Mouse (Mus musculus) mature B cell (primary cell): ENCODE results near the gene Leo1.
"Not testable (repeated sequence)": the region's sequence is repeated elsewhere in the genome, so short reads cannot be mapped to it uniquely, and the experiment has no call there.

Experiments
- in situ Hi-C: fragments of 300-500 bp; cut with MboI; formaldehyde crosslinking; loops from 2 replicates; pipeline ENCODE4 v1.14.3; 2019

Leo1 gene

DNA sequence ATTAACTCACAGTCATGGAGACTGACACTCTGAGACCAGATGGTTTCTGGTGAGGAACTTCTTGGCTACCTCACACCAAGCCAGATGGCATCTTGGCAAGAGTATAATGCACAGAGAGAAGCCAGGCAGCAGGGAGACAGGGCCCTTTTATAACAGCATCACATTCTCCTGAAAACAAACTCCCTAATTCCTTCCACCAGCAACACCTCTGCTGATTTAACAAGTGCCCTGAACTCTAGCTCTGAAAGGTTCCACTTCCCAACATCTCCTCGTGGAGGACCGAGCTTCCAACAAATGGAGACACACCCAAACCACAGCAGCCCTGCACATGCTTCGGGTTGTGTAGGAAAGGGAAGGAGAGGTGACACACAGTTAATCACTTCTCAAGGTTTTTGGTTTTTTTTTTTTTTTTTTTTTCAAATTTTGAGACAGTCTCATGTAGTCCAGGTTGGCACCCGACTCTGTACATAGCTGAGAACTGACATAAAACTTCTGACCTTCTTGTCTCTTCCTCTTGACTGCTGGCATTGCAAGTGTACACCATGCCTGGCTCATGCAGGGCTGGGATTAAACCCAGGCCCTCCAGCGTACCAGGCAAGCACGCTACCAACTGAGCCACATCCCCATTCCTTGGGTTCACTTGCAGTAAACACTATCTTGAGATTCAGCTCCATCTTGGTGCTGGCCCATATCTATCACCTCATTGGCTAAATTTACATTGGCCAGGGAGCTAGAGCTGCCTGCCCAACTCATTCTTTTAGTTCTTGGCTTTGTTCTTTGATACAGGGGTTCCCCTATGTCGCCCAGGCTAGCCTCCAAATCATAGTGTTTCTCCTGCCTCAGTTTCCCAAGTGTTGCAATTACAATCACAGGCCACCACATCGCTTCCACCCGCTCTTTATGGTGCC is 13.7 kb upstream of the Leo1 start:
- in situ Hi-C loops: no loop called here

DNA sequence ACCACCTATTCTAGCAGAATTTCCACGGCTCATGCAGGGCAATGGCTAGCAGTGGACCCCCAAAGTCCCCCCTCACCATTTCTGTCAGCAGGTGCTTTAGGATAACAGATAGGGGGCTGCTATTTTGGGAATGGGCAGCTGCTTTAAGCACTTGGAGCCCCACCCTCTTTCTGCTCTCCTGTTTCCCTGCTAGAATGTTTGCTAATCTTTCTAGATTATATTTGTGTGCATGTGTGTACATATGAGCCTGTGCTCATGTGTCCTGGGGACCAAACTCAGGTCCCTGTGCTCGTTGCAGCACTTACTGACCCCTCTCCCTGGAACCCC is 13.1 kb upstream of the Leo1 start:
- in situ Hi-C loops: no loop called here

DNA sequence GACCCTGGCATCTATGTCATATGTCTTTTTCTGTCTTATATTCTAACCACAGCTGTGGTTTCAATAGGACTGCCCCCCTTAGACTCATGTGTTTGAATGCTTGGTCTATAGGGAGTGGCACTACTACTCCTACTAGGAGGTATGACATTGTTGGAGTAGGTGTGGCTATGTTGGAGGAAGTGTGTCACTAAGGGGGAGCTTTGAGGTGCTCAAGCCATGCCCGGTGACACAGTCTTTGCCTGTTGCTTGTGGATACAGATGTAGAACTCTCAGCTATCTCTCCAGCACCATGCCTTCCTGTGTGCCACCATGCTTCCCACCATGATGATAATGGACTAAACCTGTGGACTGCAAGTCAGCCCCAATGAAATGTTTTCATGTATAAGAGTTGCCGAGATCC is 12.3 kb upstream of the Leo1 start:
- in situ Hi-C loops: no loop called here

DNA sequence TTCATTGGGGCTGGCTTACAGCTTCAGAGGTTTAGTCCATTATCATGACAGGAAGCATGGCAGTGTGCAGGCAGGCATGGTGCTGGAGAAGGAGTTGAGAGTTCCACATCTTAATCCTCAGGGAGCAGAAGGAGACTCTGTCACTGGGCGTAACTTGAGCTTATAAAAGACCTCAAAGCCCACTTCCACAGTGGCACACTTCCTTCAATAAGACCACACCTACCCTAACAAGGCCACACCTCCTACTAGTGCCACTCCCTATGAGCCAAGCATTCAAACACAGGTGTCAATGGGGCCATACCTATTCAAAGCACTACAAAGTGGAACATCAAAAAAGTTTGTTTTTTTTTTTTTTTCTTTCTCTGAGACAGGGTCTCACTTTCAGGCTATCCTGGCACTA is 11.7 kb upstream of the Leo1 start:
- in situ Hi-C loops: loop anchor here (5.0 kb wide), 1 partner anchor 72 kb away; no protein-coding TSS in a partner anchor

DNA sequence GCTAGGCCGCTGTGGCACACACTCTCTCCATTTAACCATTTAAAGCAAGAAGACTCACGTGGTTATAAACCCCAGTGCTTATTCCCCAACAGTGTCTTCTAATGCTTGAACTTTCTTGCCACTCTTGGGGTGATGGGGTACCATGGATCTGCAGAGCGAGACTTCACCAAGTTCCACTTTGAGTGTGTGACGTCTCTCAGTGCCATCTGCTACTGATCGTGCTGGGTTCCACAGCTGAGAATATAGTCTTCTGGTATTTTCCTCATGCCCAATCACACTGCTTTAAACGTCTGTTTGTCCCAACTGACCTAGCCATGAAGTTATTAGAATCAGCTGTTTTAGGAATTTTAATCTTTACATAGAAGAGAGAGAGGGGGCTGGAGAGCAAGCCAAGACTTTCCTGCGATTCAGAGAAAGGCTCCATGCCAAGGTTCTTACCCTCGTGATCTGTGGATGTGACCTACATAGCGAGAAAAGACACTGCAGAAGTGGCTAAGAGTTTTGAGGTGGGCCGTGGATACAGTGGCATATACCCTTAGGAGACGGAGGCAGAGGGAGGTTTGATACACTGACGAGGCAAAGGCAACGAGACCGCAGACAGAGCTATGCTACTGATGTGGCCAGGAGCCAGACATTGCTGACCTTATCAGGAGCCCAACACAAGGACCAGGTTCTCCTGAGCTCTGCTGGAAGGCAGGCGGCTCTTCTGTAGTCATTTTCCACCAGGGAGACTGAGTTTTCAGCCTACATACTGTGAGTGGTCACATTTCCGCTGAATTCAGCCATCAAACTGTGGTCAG is 10.3 kb upstream of the Leo1 start:
- in situ Hi-C loops: loop anchor here (5.0 kb wide), 1 partner anchor 74 kb away; no protein-coding TSS in a partner anchor

DNA sequence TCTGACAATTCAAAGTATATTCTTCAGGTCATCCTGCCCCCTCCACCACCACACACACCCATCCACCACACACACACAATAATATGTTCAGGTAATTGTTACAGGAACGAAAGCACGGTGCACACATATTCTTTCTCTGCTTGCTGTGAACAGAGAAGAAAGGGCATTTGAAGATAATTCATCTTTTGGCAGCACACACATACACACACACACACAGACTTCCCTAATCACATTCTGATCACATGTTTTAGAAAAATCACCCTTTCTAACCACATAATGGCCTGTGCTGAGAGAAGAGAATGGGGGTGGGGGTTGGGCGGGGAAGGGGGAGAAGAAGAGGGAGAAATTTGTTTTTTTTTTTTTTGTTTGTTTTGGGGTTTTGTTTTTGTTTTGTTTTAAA is 8.6 kb upstream of the Leo1 start:
- in situ Hi-C loops: loop anchor here (5.0 kb wide), 1 partner anchor 75 kb away; no protein-coding TSS in a partner anchor

DNA sequence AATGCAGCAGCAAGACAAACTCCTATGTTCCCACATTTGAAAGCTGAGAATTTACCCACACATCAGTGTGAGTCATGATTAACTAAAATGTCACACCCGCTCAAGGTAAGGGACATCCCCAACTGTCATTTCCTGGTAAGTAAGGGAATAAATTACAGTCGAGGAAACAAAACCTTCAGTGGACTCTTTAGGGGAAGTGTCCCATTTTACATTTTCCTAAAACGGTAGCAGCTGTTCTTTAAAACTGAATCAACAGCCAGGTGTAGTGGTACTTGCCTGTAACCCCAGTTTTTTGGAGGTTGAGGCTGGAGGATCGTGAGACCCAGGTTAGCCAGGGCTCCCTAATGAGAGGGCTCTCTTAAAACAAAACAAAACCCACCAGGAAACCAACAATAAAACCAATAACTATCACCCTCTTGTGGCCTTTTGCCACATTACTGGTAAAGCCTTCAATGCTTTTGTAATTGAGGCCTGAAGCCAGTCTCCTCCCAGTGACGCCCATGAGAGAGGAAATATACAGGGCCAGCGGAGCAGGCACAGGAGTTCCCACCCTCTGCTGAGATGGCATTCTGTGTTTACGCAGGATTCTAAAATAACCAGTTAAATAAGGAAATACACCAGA is 7.0 kb upstream of the Leo1 start:
- in situ Hi-C loops: loop anchor here (5.0 kb wide), 1 partner anchor 77 kb away; no protein-coding TSS in a partner anchor

DNA sequence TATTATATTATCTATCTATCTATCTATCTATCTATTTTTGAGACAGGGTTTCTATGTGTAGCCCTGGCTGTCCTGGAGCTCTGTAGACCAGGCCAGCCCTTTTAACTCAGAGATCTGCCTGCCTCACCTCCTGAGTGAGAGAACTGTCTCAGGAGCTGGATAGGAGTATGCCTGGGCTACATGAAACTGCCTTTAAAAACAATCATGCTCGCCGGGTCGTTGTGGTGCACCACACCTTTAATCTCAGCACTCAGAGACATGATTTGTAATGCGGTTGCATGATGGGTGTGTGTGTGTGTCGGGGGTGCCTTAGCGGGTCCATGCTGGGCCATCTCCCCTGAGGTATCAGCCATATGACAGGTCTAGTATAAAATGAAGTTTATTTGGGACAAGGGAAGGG is 6.5 kb upstream of the Leo1 start:
- in situ Hi-C loops: loop anchor here (5.0 kb wide), 1 partner anchor 78 kb away; no protein-coding TSS in a partner anchor

DNA sequence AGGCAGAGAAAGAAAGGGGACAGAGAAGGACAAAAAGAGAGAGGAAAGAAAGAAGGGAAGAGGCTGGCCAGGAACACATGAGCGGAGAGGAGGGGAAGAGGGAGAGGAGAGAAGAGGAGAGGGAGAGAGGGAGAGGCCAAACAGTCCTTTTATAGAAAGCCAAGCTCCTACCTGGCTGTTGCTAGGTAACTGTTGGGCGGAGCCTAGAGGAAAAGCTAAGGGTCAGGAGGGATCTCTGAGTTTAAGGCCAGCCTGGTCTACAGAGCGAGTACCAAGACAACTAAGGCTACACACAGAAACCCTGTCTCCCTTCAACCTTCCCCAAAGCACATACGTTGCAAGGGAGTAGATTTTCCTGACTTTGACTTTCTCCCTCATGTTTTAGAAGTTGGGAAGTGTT is 6.0 kb upstream of the Leo1 start:
- in situ Hi-C loops: no loop called here

DNA sequence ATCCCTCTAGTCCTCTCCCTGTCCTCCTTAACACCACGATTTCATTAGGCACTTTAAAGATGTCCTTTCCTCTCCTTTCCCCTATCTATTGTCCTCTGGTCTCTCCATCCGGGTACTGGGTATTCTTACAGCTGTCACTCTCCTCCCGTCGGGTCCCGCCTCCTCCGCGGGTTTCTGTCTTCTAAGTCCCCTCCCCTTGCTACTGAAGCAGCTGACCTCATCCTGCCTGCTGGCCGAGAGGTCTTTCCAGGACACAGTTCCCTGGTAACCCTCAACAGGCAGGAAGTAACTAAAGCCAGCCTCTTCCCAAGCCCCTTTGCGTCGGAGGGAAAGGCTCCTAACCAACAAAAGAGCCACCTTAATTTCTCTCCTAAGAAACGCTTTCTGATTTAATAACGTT is 5.4 kb upstream of the Leo1 start:
- in situ Hi-C loops: no loop called here

DNA sequence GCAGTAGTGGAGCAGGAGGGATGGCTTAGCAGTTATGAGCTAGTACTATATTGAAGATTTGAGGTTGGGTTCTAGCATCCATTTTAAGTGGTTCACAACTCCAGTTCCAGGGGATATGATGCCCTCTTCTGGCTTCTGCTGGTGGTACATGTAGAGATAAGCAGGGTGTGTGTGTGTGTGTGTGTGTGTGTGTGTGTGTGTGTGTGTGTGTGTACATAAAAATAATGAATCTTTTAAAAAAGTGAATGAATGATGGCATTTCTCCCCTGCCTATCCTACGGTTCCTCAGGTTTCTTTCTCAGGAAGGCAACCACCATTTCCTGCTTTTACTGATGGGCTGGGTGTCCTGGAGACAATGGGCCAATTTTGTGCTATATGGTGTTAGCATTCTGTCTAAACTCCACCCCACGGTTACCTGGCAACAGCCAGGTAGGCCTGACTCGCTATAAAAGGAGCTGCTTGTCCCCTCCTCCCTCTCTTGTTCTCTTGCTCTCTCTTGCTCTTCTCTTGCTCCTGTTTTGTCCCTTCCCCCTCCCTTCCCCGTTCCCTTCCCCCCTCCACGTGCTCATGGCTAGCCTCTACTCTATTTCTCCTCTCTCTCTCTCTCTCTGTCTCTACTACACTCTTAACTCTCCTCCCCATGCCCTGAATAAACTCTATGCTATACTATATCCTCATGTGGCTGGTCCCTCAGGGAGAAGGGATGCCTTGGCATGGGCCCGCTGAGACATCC is 3.5 kb upstream of the Leo1 start:
- in situ Hi-C loops: no loop called here

DNA sequence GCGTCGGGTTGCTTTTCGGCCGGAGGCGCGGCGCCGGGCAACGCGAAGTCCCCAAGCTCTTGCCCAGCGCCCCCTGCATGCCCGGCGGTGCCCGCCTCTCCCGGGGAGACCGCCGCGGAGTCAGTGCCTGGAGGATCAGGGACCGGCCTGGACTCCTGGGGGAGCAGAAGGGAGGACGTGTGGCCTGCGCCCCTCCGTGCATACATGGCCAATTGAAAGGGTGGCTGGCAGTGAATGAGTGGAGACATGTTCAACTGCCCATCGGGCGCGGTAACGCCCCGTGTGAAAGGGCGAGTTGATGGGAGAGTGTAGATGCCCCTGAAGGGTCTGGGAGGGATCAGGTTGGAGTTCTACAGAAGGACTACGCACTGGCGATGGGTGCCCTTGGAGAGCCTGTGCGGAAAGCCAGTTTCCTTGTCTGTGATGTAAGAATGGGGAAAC is 387 bp downstream of the Leo1 start:
- in situ Hi-C loops: no loop called here

DNA sequence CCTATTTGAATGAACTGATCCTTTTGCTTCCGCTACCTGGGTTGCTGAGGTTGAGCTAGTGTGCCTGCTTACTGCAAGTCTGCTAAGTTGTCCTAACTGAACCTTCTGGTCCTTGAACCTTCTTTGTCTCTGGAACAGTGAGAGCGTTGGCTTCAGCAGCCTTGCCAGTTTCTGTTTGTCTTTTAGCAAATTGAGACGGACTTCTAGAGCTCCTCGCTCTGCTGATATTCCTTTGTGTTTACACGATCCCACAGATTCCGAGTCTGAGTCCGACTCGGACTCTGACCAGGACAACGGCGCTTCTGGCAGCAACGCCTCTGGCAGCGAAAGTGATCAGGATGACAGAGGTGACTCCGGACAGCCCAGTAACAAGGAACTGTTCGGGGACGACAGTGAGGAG is 3.7 kb downstream of the Leo1 start:
- in situ Hi-C loops: no loop called here

DNA sequence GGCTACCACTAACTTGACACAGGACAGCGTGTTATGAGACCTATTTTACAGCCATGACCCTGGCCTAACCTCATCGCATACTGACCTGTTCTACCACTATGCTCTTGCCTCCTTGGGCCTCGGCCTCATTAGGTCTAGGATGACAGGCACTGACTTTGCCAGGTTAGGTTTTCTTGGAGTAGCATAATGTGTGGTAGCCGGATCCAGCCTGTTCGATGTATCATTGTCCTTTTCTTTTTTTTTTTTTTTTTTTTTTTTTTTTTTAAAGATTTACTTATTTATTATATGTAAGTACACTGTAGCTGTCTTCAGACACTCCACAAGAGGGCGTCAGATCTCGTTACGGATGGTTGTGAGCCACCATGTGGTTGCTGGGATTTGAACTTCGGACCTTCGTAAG is 5.2 kb downstream of the Leo1 start:
- in situ Hi-C loops: not testable (repeated sequence)

DNA sequence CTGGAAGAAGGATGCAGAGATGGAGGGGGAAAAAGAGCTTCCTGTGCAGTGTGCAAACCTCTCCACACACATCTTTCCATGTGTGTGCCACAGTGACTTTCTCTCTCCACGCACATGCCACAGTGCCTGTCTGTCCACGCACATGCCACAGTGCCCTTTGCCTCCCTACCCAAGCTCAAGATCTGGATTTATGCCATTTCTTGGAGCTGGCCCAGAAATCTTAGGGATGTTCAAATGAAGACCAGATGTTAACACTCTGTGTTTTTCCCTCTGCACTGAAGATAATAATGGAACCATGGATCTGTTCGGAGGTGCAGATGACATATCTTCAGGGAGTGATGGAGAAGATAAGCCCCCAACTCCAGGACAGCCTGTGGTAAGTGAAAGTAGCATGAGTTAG is 6.7 kb downstream of the Leo1 start:
- in situ Hi-C loops: no loop called here

DNA sequence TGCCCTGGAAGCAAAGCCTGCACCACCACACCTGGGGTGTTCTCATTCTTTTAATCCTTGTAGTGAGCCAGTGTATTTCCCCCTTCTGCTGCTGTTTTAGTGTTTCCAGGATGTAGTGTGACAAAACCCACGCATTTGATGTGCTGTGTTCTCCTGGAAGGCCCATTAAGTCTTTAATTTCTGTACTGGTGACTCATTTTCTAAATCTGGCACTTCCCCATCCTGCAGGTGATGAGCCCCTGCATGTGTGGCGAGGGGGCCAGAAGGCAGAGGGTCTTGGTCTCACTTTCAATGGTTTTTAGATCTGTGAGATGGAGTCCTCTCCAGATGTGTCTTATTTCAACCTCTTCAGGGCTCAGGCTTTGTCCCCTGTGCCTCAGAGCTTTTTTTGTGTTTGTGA is 12.7 kb downstream of the Leo1 start:
- in situ Hi-C loops: no loop called here

DNA sequence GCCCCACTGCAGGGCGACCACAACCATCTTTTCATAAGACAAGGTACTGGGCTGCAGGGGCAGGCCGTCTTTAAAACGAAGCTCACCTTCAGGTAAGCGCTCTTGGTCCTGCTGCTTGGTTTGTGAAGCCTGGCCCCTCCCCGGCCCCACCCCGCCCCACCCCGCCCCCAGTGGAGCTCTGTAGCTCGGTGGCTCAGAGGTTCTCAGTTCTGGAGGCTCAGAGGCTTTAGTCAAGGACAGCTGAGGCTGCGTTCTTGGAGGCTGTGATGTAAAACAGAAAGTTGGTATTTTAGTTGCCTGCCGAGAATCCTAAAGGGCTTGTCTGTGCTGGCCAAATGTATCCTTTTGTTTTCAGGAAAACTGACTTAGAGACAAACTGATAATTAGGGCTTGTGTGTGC is 14.4 kb downstream of the Leo1 start:
- in situ Hi-C loops: no loop called here

DNA sequence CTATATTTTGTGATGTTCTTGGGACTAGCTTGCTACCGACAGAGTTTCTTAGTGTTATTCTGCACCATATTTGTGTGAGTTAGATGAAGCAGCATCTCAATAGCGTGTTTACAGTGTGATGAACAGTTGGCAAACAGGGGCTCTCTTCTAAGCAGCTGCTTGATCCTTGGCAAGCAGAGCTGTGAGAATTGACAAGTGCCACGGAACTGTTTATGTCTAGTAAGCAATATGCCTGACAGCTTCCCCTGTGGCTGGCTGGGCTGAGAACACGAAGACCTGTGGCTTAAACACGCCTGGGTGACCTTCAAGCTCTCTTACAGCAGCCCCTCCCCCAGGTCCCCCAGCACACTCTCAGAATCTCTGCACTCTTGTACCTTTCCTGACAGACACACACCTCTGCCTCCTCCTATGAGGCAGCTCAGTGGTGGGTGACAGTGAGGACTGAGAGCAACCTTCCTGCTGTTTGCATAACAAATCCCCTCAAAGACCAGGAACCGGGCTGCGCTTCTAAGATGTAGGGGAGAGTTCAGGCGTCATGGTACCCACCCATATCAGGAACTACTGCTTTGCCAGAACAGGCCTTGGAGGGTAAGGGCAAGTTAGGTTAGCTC is 21.8 kb downstream of the Leo1 start:
- in situ Hi-C loops: no loop called here

DNA sequence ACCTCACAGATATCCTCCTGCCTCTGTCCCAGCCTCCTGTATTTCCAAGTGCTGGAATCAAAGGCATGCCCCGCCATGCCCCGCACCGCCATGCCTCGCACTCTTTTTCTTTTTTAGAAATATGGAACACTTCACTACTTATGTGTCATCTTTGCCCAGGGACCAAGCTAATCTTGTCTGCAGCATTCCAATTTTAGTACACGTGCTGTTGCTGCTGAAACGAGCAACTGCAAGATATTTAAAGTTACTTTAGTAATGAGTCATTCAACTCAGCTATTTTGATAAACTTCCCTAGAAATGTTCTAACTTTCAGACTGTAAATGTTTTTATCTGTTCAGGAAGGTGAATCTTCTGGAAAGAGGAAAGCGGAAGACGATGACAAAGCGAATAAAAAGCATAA is 24.5 kb downstream of the Leo1 start:
- in situ Hi-C loops: no loop called here

DNA sequence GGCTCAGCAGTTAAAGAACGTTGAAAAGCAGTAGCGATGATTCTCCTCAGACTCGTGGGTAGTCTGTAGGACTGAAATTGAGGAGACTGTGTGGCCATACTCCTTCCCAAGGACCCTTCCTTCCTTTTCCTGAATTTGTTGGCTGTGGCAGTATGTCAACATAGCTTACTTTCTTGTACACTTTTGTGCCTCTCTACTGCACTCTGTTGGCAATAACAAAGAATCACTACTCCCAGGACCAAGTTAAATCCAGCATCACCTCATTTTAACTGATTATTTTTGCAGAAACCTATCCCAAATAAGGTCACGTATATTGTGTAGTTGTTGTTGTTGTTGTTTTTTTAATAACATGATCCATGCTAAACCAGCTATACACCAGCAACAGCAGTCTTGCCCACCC is 25.3 kb downstream of the Leo1 start:
- in situ Hi-C loops: no loop called here

DNA sequence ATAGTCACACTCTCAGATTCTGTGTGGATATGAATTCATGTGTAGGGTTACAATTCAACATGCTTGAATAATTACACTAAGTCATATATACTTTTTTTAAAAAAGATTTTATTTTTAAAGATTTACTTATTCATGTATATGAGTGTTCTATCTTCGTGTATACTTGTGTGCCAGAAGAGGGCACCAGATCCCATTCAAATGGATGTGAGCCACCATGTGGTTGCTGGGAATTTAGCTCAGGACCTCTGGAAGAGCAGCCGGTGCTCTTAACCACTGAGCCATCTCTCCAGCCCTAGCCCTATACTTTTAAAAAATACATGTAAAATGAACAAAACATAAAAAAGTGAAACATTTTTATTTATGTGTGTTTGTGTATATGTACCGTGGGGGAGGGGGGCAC is 26.3 kb downstream of the Leo1 start:
- in situ Hi-C loops: no loop called here
